Mouse (Mus musculus): ENCODE results near the gene Tm2d1. TPM values are rescaled to one million over a fixed set of nuclear protein-coding genes. Genes with fewer than 3 reads are reported as not detected.

The Tm2d1 gene
- total RNA-seq (2023): 16.3 TPM

GRCm38 (mm10) chr4:98382716-98383424 is at the start of gene Tm2d1:
Tm2d1 (minus strand) TSS chr4:98383306.

GRCm38 (mm10) chr4:98395690-98396437 is 12.8 kb upstream of the Tm2d1 start, which contains the start of gene Patj:
Patj (plus strand) TSS chr4:98395785.

Other genes starting within 250 kb of the Tm2d1 start
- gene Patj, start 12.5 kb upstream of the Tm2d1 start, total RNA-seq (2023): 198 TPM

Measured in CD8-positive naive resting alpha-beta T cell, adult 57 days (primary cell).